Mouse (Mus musculus) MEL (cell line): ENCODE measurements around the gene Tsen54.

Source experiments
- CHD2 ChIP-seq: IDR thresholded peaks from 2 replicates; pipeline ENCODE4 v1.6.1; 2011; ENCODE audit warnings: low read length, improper control_type of control experiment
- CTCF ChIP-seq, 3 experiments: IDR thresholded peaks in 2 of 3; conservative IDR thresholded peaks in 1 of 3; 2 replicates each; pipeline ENCODE4 v1.5.1; 2011 to 2012; ENCODE audit warnings: low read length in 3 of 3, low read depth in 2 of 3, mild to moderate bottlenecking in 2 of 3, improper control_type of control experiment in 1 of 3, inconsistent platforms in 1 of 3, mixed read lengths in 1 of 3, moderate library complexity in 1 of 3; ENCODE audit not compliant: control insufficient read depth in 1 of 3, insufficient read depth in 1 of 3, poor library complexity in 1 of 3, severe bottlenecking in 1 of 3
- E2F4 ChIP-seq: IDR thresholded peaks from 2 replicates; pipeline ENCODE4 v1.6.1; 2011; ENCODE audit warnings: low read depth, low read length, improper control_type of control experiment, borderline replicate concordance
- MAX ChIP-seq: IDR thresholded peaks from 2 replicates; pipeline ENCODE4 v1.6.1; 2011; ENCODE audit warnings: low read length, improper control_type of control experiment

- TF ChIP-seq CTCF (IDR thresholded peaks at IDR 0.05 in 2 of 3, conservative IDR thresholded peaks at IDR 0.05 in 1 of 3; ENCODE audit: control insufficient read depth in 1 of 3, insufficient read depth in 1 of 3, low read depth in 2 of 3, low read length in 3 of 3, poor library complexity in 1 of 3, severe bottlenecking in 1 of 3) (no peak), CHD2 (no peak), MAX (no peak), E2F4 (no peak)
Measured at GRCm38 (mm10) chr11:115807971-115808370, 6.6 kb upstream of the Tsen54 start.
